Mouse (Mus musculus): ENCODE measurements around the gene Lama1. TPM values are rescaled to one million over a fixed set of nuclear protein-coding genes. Genes with fewer than 3 reads are reported as not detected.

Gene Lama1
- polyA plus RNA-seq, 1 experiment: 2.5 TPM

DNA sequence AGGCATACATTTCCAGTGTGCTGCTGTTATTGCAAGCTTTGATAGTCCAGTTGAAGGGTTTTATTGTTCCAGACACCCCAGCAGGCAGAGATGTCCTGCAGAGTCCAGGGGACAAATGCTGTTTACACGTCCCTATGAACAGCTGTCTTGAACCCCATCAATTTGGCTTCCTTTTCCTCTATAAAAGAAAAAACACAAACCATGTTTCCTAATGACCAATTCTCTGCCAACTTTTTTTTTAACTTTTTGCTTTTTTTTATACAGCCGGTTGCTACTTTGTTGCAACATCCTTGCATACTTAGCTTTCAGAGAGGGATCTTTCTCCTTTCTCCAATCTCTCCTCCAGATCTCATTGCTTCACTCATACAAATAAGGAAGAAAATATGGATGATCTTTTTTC lies 4.4 kb upstream of the Lama1 start:
- no peak for TF ChIP-seq CTCF (IDR thresholded peaks at IDR 0.05; ENCODE audit: borderline replicate concordance, insufficient read depth, low read length)
- no peak for TF ChIP-seq POLR2A (IDR thresholded peaks at IDR 0.05; ENCODE audit: low read depth, low read length)
- no peaks in the 10 kb centered on the region for H3K4me1 ChIP-seq (ENCODE audit: control insufficient read depth, insufficient read depth, low read length)
- peak overlapping the region; percentile 15; the same call in 1 of the 2 replicates for H3K27ac ChIP-seq (ENCODE audit: insufficient read depth, low read length)
- H3K4me3 ChIP-seq (ENCODE audit: insufficient read depth, low read length): no peak overlapping the region

DNA sequence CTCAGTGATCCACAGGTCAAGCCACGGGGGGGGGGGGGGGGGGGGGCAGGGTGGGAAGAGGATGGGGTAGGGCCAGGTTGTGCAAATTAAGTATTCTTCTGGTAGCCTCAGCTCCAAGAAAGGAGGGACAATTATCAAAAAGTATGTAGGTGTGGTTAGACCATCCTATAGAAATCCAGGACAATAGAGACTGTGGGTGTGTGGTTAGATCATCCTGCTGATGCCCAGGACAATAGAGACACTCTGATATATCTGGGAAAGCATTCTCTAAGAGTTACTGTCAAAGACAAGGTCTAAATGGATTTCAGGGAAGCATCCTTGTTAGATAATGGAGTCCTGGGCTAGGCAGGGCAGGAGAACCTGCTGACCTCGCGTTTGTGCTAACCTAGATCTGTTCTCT lies 3.2 kb upstream of the Lama1 start:
- H3K4me1 ChIP-seq (ENCODE audit: control insufficient read depth, insufficient read depth, low read length): no peaks in the 10 kb centered on the region
- no peak for TF ChIP-seq POLR2A (IDR thresholded peaks at IDR 0.05; ENCODE audit: low read depth, low read length)
- no peak for TF ChIP-seq CTCF (IDR thresholded peaks at IDR 0.05; ENCODE audit: borderline replicate concordance, insufficient read depth, low read length)
- no peak overlapping the region for H3K27ac ChIP-seq (ENCODE audit: insufficient read depth, low read length)
- no peak overlapping the region for H3K4me3 ChIP-seq (ENCODE audit: insufficient read depth, low read length)

DNA sequence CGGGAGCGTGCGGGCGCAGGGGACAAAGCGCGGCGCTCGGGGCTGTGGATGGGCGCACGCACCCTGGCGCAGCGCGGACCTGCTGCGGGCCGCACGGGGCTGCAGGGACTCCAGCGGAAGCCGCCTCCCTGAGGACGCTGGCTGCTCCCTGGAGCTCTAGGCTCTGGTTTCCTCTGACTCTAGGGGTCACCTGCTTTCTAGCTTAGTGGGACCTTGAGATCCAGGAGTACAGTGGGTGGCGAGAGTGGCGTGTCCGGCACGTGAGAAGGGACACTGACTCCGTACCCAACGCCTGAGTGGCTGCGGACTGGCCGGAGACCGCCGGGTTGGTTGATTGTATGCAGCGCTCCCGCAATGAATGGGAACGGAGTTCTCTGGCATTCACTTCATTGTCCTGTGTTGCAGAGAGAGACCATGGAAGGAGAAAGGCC lies 417 bp downstream of the Lama1 start:
- H3K4me1 ChIP-seq (ENCODE audit: control insufficient read depth, insufficient read depth, low read length): no peaks in the 10 kb centered on the region
- no peak for TF ChIP-seq POLR2A (IDR thresholded peaks at IDR 0.05; ENCODE audit: low read depth, low read length)
- no peak for TF ChIP-seq CTCF (IDR thresholded peaks at IDR 0.05; ENCODE audit: borderline replicate concordance, insufficient read depth, low read length)
- H3K4me3 ChIP-seq (ENCODE audit: insufficient read depth, low read length): peak overlapping the region; percentile 54
- no peak overlapping the region for H3K27ac ChIP-seq (ENCODE audit: insufficient read depth, low read length)

DNA sequence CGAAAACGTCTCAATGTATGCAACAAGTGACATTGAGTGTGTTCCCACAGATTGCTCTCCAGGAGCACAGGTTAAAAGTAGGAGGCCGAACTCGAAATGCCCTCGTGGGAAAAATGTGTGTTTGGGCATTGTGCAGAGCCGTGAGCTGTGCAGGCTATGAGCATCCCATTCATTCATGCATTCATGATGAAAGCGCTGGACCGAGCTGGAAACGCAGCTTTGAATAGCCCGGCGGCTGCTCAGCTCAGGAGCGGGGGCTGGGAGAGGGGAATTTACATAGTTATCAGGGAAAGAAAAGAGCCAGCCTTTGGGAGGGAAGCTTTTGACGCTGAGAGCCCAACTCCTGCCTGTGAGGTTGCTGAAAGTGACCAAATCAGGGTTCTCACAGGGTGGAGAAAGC lies 1.2 kb downstream of the Lama1 start:
- Histone ChIP-seq H3K4me3 (ENCODE audit: insufficient read depth, low read length) (no peak overlapping the region), H3K27ac (ENCODE audit: insufficient read depth, low read length) (no peak overlapping the region), H3K4me1 (ENCODE audit: control insufficient read depth, insufficient read depth, low read length) (no peaks in the 10 kb centered on the region)
- TF ChIP-seq POLR2A (IDR thresholded peaks at IDR 0.05; ENCODE audit: low read depth, low read length) (no peak), CTCF (IDR thresholded peaks at IDR 0.05; ENCODE audit: borderline replicate concordance, insufficient read depth, low read length) (no peak)

DNA sequence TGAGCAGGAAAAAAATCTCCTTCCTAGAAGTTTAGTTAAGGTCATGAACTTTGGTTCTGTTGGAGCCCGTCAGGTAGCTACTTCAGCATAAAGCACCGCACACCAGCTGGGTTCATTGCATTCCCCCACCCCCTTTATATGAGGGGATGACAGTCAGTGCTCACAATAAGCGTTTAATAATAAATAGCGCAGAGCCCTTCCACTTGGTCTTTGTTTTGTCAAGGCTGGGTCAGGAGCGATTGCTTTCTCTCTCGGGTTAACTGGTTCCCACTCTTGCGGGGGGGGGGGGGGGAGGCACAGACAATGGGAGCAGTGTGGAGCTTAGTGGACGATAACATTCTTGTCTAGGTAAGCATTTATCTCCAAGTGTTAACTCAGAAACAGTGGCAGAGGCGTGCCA lies 4.7 kb downstream of the Lama1 start:
- Histone ChIP-seq H3K4me1 (ENCODE audit: control insufficient read depth, insufficient read depth, low read length) (no peaks in the 10 kb centered on the region), H3K27ac (ENCODE audit: insufficient read depth, low read length) (no peak overlapping the region), H3K4me3 (ENCODE audit: insufficient read depth, low read length) (no peak overlapping the region)
- no peak for TF ChIP-seq POLR2A (IDR thresholded peaks at IDR 0.05; ENCODE audit: low read depth, low read length)
- TF ChIP-seq CTCF (IDR thresholded peaks at IDR 0.05; ENCODE audit: borderline replicate concordance, insufficient read depth, low read length): no peak

DNA sequence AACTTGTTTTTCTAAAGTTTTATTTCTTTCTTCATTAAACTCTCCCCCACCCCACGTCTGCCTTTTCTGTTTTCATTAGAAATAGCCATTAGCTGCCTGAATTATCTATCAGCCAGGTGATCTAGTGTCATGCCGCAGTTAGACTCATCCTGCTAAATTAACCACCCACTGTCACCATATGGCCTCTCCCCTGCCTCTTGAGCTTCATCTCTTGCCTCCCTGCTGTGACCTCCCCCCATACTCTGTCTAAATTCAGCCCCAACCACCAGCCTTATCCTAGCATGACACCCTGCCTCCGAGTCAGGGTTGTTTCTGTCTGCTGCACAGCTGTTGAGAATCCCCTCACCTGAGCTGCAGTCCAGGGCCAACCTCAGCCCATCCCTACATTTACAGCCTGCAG lies 5.9 kb downstream of the Lama1 start:
- H3K4me3 ChIP-seq (ENCODE audit: insufficient read depth, low read length): no peak overlapping the region
- TF ChIP-seq CTCF (IDR thresholded peaks at IDR 0.05; ENCODE audit: borderline replicate concordance, insufficient read depth, low read length): no peak
- no peak for TF ChIP-seq POLR2A (IDR thresholded peaks at IDR 0.05; ENCODE audit: low read depth, low read length)
- H3K27ac ChIP-seq (ENCODE audit: insufficient read depth, low read length): no peak overlapping the region
- no peaks in the 10 kb centered on the region for H3K4me1 ChIP-seq (ENCODE audit: control insufficient read depth, insufficient read depth, low read length)

DNA sequence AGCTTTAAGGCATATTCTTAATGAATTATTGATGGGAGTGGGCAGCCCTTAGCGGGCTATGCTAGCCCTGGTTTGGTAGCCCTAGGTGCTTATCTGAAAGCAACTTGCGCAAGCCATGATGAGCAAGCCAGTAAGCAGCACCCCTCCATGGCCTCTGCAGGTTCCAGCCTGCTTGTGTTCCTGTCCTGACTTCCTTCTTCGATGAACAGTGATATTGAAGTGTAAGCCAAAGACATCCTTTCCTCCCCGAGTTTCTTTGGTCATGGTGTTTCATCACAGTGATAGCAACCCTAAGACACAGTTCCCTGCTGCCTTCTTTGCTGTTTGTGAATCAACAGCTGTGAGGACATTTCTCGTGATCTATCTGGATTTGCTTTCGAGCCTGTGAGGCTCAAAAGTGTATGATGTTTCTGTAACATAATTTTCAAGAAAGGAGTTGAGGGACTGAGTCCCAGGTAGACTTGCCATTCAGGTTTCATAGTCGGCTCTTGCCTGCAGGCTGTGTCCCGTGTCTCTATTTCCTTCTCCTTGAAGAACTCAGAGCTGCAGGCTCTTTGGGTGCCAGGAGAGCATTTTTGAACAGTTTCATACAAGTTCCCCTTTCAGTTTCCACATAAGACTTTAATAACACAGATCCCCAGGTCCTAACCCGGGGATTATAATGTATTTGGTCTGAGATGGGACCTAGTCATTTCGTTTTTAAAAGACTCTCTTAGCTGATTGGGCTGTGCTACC lies 8.1 kb downstream of the Lama1 start:
- Histone ChIP-seq H3K4me3 (ENCODE audit: insufficient read depth, low read length) (no peak overlapping the region), H3K27ac (ENCODE audit: insufficient read depth, low read length) (no peak overlapping the region), H3K4me1 (ENCODE audit: control insufficient read depth, insufficient read depth, low read length) (no peaks in the 10 kb centered on the region)
- TF ChIP-seq POLR2A (IDR thresholded peaks at IDR 0.05; ENCODE audit: low read depth, low read length) (no peak), CTCF (IDR thresholded peaks at IDR 0.05; ENCODE audit: borderline replicate concordance, insufficient read depth, low read length) (no peak)

DNA sequence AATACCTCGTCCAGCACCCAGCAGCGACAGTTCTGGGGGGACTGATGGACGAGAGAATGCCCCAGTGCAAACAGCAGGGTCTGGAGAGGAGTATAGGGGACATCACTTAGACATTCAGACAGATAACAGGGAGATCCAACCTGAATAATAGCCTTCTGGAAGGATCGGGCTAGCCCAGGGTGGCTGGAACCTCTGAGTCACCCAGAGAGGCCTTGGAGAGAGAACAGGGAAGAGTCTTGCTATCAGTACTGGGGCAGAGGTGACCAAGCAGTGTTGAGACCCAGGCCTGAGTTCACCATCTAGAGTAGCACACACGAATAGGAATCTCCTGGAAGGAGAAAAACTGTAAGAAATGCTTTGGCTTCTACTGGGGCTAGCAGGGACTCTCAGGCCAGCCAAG lies 9.3 kb downstream of the Lama1 start:
- Histone ChIP-seq H3K4me1 (ENCODE audit: control insufficient read depth, insufficient read depth, low read length) (no peaks in the 10 kb centered on the region), H3K4me3 (ENCODE audit: insufficient read depth, low read length) (no peak overlapping the region), H3K27ac (ENCODE audit: insufficient read depth, low read length) (no peak overlapping the region)
- TF ChIP-seq POLR2A (IDR thresholded peaks at IDR 0.05; ENCODE audit: low read depth, low read length) (no peak), CTCF (IDR thresholded peaks at IDR 0.05; ENCODE audit: borderline replicate concordance, insufficient read depth, low read length) (no peak)

DNA sequence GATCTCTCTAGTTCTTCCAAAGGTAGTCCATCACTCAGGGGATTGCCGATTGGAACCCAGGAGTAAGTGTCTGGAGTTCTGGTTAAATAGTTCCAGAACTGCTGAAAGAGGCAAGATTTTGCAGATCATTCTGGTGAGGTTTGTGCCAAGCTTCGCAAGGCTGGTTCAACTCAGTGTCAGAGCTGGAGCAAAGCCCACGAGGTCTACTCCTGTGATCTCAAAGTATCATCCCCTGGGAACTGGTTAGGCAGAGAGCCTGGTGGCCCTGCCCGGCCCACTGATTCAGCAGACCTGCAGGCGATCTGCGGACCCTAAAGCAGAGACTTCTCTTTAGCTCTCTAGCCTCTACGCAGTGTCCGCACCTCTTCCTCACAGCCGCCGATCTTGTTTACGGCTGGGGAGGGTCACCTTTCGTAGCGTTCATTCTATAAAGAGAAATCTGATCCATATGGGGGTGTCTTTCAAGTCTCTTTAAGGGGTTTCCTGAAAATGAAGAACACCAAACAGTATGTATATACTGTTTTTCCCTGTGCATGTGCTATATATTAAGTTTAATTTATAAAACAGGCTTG lies 10.8 kb downstream of the Lama1 start:
- no peaks in the 10 kb centered on the region for H3K4me1 ChIP-seq (ENCODE audit: control insufficient read depth, insufficient read depth, low read length)
- no peak overlapping the region for H3K27ac ChIP-seq (ENCODE audit: insufficient read depth, low read length)
- no peak for TF ChIP-seq CTCF (IDR thresholded peaks at IDR 0.05; ENCODE audit: borderline replicate concordance, insufficient read depth, low read length)
- TF ChIP-seq POLR2A (IDR thresholded peaks at IDR 0.05; ENCODE audit: low read depth, low read length): no peak
- no peak overlapping the region for H3K4me3 ChIP-seq (ENCODE audit: insufficient read depth, low read length)

DNA sequence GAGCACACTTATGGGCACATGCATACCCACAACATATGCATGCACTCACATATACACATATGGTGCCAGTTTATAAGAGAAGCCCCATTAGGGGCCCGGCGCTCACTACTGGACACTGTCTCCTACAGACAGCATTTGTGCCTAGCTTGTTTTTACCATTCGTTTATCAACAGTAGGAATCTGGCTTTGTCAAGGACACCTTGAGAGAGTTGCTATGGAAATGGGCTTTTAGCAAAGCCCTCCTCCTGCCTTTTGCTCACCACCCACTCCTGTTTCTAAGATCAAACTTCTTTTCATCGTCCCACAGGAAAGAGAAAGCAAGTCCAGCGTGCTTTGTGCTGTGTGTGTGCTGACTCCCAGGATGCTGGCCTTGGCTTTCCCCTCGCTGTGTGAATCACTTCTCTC lies 13.3 kb downstream of the Lama1 start:
- H3K27ac ChIP-seq (ENCODE audit: insufficient read depth, low read length): no peak overlapping the region
- no peak overlapping the region for H3K4me3 ChIP-seq (ENCODE audit: insufficient read depth, low read length)
- H3K4me1 ChIP-seq (ENCODE audit: control insufficient read depth, insufficient read depth, low read length): no peaks in the 10 kb centered on the region
- TF ChIP-seq POLR2A (IDR thresholded peaks at IDR 0.05; ENCODE audit: low read depth, low read length) (no peak), CTCF (IDR thresholded peaks at IDR 0.05; ENCODE audit: borderline replicate concordance, insufficient read depth, low read length) (no peak)
